Mouse (Mus musculus) kidney, embryonic 14.5 days (tissue): ENCODE measurements around the gene Lrrc19. TPM values are rescaled to one million over a fixed set of nuclear protein-coding genes. Genes with fewer than 3 reads are reported as not detected.
"Not testable (repeated sequence)": the region's sequence is repeated elsewhere in the genome, so short reads cannot be mapped to it uniquely, and the experiment has no call there.

Experiments used
- ATAC-seq: fragments of 200-750 bp; cut with Nextera tagmentation; 2 replicates; pipeline ENCODE4 v1.8.0; 2017; ENCODE audit warnings: moderate number of reproducible peaks, mild to moderate bottlenecking, moderate TSS enrichment, moderate library complexity; ENCODE audit not compliant: low FRiP score, low TSS enrichment
- H3K27ac ChIP-seq: fragments of 300-500 bp; sonication (generic); 2 replicates; pipeline ENCODE4 v1.5.1; 2014; ENCODE audit warnings: low read depth, mild to moderate bottlenecking, low read length, moderate library complexity, mixed read lengths
- H3K27me3 ChIP-seq: fragments of 300-500 bp; sonication (generic); 2 replicates; pipeline ENCODE4 v1.6.1; 2014; ENCODE audit warnings: mild to moderate bottlenecking, low read length; ENCODE audit not compliant: control insufficient read depth, insufficient read depth
- H3K36me3 ChIP-seq: fragments of 300-500 bp; sonication (generic); 2 replicates; pipeline ENCODE4 v1.6.1; 2014; ENCODE audit warnings: low read length, mixed read lengths; ENCODE audit not compliant: control insufficient read depth, insufficient read depth
- H3K4me1 ChIP-seq: fragments of 300-500 bp; sonication (generic); 2 replicates; pipeline ENCODE4 v1.6.1; 2014; ENCODE audit warnings: low read length, mixed read lengths; ENCODE audit not compliant: control insufficient read depth, insufficient read depth
- H3K4me2 ChIP-seq: fragments of 300-500 bp; sonication (generic); replicated peaks from 2 replicates; pipeline ENCODE4 v1.6.1; 2014; ENCODE audit warnings: low read depth, mild to moderate bottlenecking, low read length
- H3K4me3 ChIP-seq: fragments of 300-500 bp; sonication (generic); 2 replicates; pipeline ENCODE4 v1.5.1; 2014; ENCODE audit warnings: mild to moderate bottlenecking, low read length
- H3K9ac ChIP-seq: fragments of 300-500 bp; sonication (generic); 2 replicates; pipeline ENCODE4 v1.6.1; 2014; ENCODE audit warnings: low read depth, mild to moderate bottlenecking, low read length, moderate library complexity
- H3K9me3 ChIP-seq: fragments of 300-500 bp; sonication (generic); 2 replicates; pipeline ENCODE4 v1.6.1; 2016; ENCODE audit warnings: low read length; ENCODE audit not compliant: control insufficient read depth
- WGBS: fragments of 180-500 bp; shearing (Covaris S2); extraction: QIAGEN DNeasy Blood & Tissue Kit; methylation state at CpG from one replicate; pipeline ENCODE4 v1.1.7; 2014; 5-methylcytosine and 5-hydroxymethylcytosine counted together
- polyA plus RNA-seq: library from polyadenylated mRNA; unstranded; fragments of >200 nt; fragmentation: Nextera tagmentation; extraction: Ambion mirVana; gene quantifications from 2 replicates; pipeline ENCODE4 v1.2.1, GENCODE M21; 2014

Gene Lrrc19
- polyA plus RNA-seq: 1.1 and 1.2 TPM in 2 replicates

DNA sequence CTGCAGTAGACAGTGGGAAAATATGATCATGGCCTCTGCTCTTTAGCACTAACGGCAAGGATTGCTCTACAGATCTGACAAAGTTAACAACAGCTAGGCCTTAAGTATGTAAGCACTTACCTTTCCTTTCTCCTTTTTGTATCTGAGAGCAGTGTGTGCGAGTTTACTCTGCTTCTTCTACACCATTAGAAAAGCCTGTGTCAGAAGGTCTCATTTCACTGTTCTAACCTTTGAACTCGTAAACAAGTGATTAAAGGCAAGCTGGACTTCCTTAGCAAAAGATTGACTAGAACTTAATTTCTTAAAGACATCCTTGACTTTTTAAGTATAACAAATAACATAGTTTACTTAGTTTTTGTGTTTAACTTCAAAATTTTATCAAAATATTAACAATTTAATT lies at the start of gene Lrrc19:
Gene Lrrc19 (minus strand): TSS at position 225 of the 400 bp plus-strand sequence.
- no peaks in the 10 kb centered on the region for H3K27me3 ChIP-seq
- no peak within 1 kb of the TSS for H3K9ac ChIP-seq
- 84% methylated on average over 3 of the region's 3 CpGs for WGBS
- H3K4me2 ChIP-seq: no peak within 1 kb of the TSS
- H3K27ac ChIP-seq: no peak within 1 kb of the TSS
- ATAC-seq: no peak
- peaks cover 6% of the 10 kb centered on the region; the same call in 1 of the 2 replicates for H3K36me3 ChIP-seq
- no peaks in the 10 kb centered on the region for H3K4me1 ChIP-seq
- H3K4me3 ChIP-seq: no peak within 1 kb of the TSS
- no peaks in the 10 kb centered on the region for H3K9me3 ChIP-seq

DNA sequence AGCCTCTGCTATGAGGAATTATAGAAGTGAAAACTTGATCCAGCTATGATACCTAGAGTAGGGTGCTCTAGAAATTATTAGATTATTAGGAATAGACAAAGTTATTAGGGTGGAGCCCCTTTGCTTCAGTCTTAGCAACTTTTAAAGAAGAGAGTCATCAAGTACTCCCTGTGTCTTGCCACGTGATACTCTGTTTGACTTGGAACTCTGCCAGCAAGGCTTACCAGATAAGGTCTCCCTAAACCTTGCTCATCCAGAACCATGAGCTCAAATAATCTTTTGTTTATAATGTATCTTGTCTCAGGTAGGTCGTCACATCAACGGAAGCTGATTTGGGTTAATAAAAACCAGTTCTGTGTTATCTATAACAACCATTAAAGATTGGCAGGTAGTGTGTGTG lies 46.4 kb upstream of the Lrrc19 start:
- Histone ChIP-seq H3K36me3 (no peaks in the 10 kb centered on the region; the same call in 1 of the 2 replicates), H3K9me3 (no peaks in the 10 kb centered on the region), H3K27me3 (no peaks in the 10 kb centered on the region), H3K9ac (no peak overlapping the region), H3K27ac (no peak overlapping the region), H3K4me1 (no peaks in the 10 kb centered on the region), H3K4me2 (no peak overlapping the region), H3K4me3 (no peak overlapping the region)
- WGBS: 66% methylated on average over 3 of the region's 3 CpGs
- ATAC-seq: no peak

DNA sequence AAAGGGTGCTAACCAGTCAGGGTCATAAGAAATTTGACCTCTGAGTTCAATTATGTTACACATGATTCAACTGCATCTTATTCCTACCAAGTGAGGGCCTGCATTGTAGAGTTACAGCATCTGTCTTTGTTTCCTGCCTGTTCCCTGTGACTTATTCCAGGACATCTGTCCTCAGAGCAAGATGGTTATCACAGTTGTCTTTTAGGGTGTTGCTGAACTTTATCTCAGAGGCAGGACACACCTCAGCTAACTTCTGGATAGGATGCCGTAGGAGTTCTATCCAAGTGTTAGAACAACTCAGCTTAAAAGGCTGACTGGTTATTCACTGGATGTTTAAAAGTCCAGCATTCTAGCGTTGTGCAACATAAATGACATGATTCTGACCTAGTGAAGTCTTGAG lies 42.2 kb upstream of the Lrrc19 start:
- no peak for ATAC-seq
- H3K36me3 ChIP-seq: peaks cover 18% of the 10 kb centered on the region
- WGBS: 88% methylated on average over 2 of the region's 2 CpGs
- no peak overlapping the region for H3K9ac ChIP-seq
- H3K4me3 ChIP-seq: no peak overlapping the region
- H3K4me1 ChIP-seq: no peaks in the 10 kb centered on the region
- H3K9me3 ChIP-seq: no peaks in the 10 kb centered on the region
- no peak overlapping the region for H3K27ac ChIP-seq
- H3K27me3 ChIP-seq: no peaks in the 10 kb centered on the region
- no peak overlapping the region for H3K4me2 ChIP-seq

DNA sequence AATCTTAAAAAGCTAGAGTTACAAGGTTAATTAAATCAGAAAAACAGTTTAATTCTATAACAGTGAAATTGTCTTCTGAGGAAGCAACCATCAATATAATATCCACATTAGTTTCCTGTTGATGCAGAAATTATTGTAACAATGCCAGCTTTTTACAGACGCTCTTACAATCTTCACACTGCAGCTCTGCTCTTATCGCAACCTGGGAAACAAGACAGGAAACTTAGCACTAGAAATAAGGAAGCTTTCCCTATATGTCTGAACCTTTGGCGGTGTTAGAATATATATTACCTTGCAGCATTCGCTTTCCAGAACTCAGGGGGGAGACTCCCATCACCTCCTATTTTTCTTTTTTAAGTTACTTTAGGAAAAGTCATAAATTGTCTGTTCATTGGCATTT lies 41.1 kb upstream of the Lrrc19 start:
- Histone ChIP-seq H3K36me3 (peaks cover 20% of the 10 kb centered on the region), H3K27me3 (no peaks in the 10 kb centered on the region), H3K27ac (no peak overlapping the region), H3K4me1 (no peaks in the 10 kb centered on the region), H3K4me2 (no peak overlapping the region), H3K4me3 (no peak overlapping the region), H3K9ac (no peak overlapping the region), H3K9me3 (no peaks in the 10 kb centered on the region)
- 79% methylated on average over 4 of the region's 4 CpGs for WGBS
- no peak for ATAC-seq

DNA sequence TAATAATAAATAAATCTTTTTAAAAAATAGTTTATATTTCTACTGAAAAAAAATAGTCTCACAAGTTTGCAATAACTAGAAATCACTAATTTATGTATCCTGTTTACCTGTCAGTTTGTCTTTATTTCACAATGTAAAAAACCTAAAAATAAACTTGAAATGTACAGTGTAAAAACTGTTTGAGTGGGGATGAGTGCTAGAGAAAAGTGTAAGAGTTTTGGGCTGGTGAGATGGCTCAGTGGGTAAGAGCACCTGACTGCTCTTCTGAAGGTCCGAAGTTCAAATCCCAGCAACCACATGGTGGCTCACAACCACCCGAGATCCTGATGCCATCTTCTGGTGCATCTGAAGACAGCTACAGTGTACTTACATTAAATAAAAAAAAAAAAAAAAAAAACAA lies 39.9 kb upstream of the Lrrc19 start:
- H3K4me2 ChIP-seq, H3K4me3 ChIP-seq, H3K9ac ChIP-seq, H3K27ac ChIP-seq, H3K4me1 ChIP-seq, H3K27me3 ChIP-seq, H3K9me3 ChIP-seq, ATAC-seq: not testable (repeated sequence)
- peaks cover 23% of the 10 kb centered on the region for H3K36me3 ChIP-seq
- 100% methylated on average over 1 of the region's 2 CpGs for WGBS

DNA sequence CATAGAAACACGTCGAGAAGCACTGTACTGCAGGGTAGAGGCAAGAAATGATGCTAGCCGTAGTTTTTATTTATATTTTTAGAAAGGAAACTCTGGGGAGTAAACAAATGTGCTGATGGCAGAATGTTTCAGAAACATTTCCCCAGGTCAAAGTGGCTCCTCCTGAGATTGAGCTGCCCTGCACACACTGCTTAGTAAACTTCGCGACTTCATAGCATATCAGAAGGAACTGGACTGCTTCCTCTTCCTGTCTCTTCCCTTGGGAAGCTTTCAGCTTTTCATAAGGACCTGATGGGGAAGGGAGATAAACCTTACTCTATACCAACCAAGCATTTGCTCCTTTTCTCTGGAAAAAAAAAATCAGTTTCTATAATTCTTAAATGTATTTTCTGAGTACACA lies 33.4 kb upstream of the Lrrc19 start:
- Histone ChIP-seq H3K4me2 (no peak overlapping the region), H3K9ac (no peak overlapping the region), H3K27ac (no peak overlapping the region), H3K4me3 (no peak overlapping the region), H3K36me3 (peaks cover 20% of the 10 kb centered on the region), H3K4me1 (no peaks in the 10 kb centered on the region), H3K27me3 (no peaks in the 10 kb centered on the region), H3K9me3 (no peaks in the 10 kb centered on the region)
- 83% methylated on average over 5 of the region's 5 CpGs for WGBS
- ATAC-seq: no peak

DNA sequence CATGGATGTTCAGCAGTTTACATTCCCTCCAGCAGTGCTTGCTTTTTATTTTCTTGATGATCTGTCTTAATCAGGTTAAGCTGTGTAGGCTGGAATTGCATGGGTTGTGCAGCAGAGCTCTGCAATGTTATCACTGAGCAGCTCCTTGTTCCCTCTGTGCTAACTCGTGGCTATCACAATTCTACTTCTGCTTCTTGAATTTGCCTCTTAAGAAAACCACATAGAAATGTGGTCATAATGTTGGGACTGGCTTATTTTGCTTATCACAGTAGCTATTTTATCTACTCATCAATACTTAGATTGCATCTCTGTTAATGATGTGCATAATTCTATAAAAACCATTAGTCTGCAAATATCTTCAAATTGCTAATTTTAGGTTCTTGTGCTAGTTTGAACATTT lies 32.1 kb upstream of the Lrrc19 start:
- no peaks in the 10 kb centered on the region for H3K4me1 ChIP-seq
- no peaks in the 10 kb centered on the region for H3K27me3 ChIP-seq
- WGBS: 52% methylated on average over 1 of the region's 1 CpGs
- ATAC-seq: no peak
- H3K9ac ChIP-seq: no peak overlapping the region
- peaks cover 9% of the 10 kb centered on the region; the same call in 1 of the 2 replicates for H3K36me3 ChIP-seq
- no peaks in the 10 kb centered on the region for H3K9me3 ChIP-seq
- H3K27ac ChIP-seq: no peak overlapping the region
- H3K4me2 ChIP-seq: no peak overlapping the region
- no peak overlapping the region for H3K4me3 ChIP-seq

DNA sequence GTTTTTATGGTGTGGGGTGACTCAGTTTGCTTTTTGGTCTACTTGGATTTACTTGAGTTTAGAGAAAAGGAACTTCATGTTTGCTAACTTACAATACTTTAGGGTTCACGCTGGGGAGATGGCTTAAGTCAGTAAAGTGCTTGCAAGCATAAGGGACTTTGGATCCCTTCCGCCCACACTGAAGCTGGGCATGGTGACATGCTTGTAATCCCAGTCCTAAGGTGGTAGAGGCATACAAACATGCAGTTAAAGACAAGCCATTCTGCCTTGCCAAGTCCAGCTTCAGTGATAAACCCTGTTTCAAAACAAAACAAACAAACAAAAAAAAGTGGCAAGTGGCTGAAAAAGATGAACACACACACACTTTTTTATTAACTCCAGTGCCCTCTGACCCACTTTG lies 31.2 kb upstream of the Lrrc19 start:
- Histone ChIP-seq H3K4me2 (no peak overlapping the region), H3K27me3 (no peaks in the 10 kb centered on the region), H3K36me3 (peaks cover 8% of the 10 kb centered on the region; the same call in 1 of the 2 replicates), H3K4me3 (no peak overlapping the region), H3K4me1 (no peaks in the 10 kb centered on the region), H3K9me3 (no peaks in the 10 kb centered on the region), H3K27ac (no peak overlapping the region), H3K9ac (no peak overlapping the region)
- 91% methylated on average over 2 of the region's 2 CpGs for WGBS
- ATAC-seq: no peak

DNA sequence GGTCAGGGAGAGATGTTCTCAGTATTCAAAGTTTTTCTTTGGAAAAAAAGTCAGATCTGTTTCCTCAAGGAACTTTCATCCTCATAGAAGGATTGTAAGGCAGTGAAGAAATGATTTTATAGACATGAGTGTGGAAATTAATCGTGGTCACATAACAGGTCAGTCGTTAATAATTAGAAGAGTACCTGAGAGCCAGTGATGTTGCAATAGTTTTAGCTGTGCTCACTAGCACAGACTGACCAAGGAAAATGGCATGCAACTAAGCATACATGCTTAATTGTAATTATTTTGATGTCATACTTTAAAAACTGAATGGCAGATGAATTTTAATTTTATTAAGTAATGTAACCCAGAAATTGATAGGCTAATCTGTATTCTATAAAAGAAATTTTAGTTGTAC lies 30.7 kb upstream of the Lrrc19 start:
- Histone ChIP-seq H3K9me3 (no peaks in the 10 kb centered on the region), H3K4me2 (no peak overlapping the region), H3K9ac (no peak overlapping the region), H3K36me3 (peaks cover 8% of the 10 kb centered on the region; the same call in 1 of the 2 replicates), H3K4me3 (no peak overlapping the region), H3K27ac (no peak overlapping the region), H3K4me1 (no peaks in the 10 kb centered on the region), H3K27me3 (no peaks in the 10 kb centered on the region)
- WGBS: 86% methylated on average over 2 of the region's 2 CpGs
- no peak for ATAC-seq
